Mouse (Mus musculus) megakaryocyte, embryonic 14.5 days (primary cell): Measurements from ENCODE around the gene Pde4d.

Experiments used
- FLI1 ChIP-seq: IDR thresholded peaks from 2 replicates; pipeline ENCODE4 v1.6.1; 2012; ENCODE audit warnings: low read length, inconsistent platforms, mixed read lengths
- GATA1 ChIP-seq: IDR thresholded peaks from 3 replicates; pipeline ENCODE4 v1.6.1; 2012; ENCODE audit warnings: mixed read lengths, low read length, inconsistent platforms, borderline replicate concordance

GRCm38 (mm10) chr13:109722237-109723119 is 1272.7 kb downstream of the Pde4d start:
- TF ChIP-seq FLI1 (no peak), GATA1 (no peak)
